Mouse (Mus musculus): ENCODE results near the gene Dvl3. TPM values are rescaled to one million over a fixed set of nuclear protein-coding genes. Genes with fewer than 3 reads are reported as not detected.

The Dvl3 gene
- total and polyA plus RNA-seq, 2 experiments: 2.5 to 15.0 TPM

GRCm38 (mm10) chr16:20548096-20548948 is 31.5 kb downstream of the Dvl3 start, which contains the start of gene Abcf3:
Gene Abcf3 (plus strand): TSS chr16:20548577.
- no peak for TF ChIP-seq CTCF (IDR thresholded peaks at IDR 0.05; ENCODE audit: low read depth, low read length)
- peak; percentile 77 for TF ChIP-seq POLR2A (IDR thresholded peaks at IDR 0.05; ENCODE audit: extremely low read depth, insufficient read depth, low read length)
- H3K9ac ChIP-seq (ENCODE audit: low read depth, low read length): peak within 1 kb of the TSS; percentile 82
- H3K79me2 ChIP-seq (ENCODE audit: control insufficient read depth, insufficient read depth, low read length): peaks cover 12% of the 10 kb centered on the region; the same call in 1 of the 2 replicates
- no peaks in the 10 kb centered on the region for H3K27me3 ChIP-seq (ENCODE audit: control insufficient read depth, insufficient read depth, low read length)
- H3K36me3 ChIP-seq (ENCODE audit: control insufficient read depth, insufficient read depth, low read length): peaks cover 36% of the 10 kb centered on the region
- H3K4me3 ChIP-seq (ENCODE audit: insufficient read depth, low read depth, low read length): peak within 1 kb of the TSS; percentile 65
- WGBS: under 1% methylated on average over 56 of the region's 56 CpGs
- peaks cover 10% of the 10 kb centered on the region for H3K4me1 ChIP-seq (ENCODE audit: control insufficient read depth, insufficient read depth, low read length)
- DNase-seq (ENCODE audit: extremely low read depth, low read depth, low spot score): peak; percentile 97
- H3K27ac ChIP-seq (replicated peaks; ENCODE audit: insufficient read depth, low read depth, low read length): peak within 1 kb of the TSS; percentile 43

GRCm38 (mm10) chr16:20549161-20549560 is 32.4 kb downstream of the Dvl3 start:
- Histone ChIP-seq H3K79me2 (ENCODE audit: control insufficient read depth, insufficient read depth, low read length) (peaks cover 12% of the 10 kb centered on the region; the same call in 1 of the 2 replicates), H3K27me3 (ENCODE audit: control insufficient read depth, insufficient read depth, low read length) (no peaks in the 10 kb centered on the region), H3K4me1 (ENCODE audit: control insufficient read depth, insufficient read depth, low read length) (peaks cover 10% of the 10 kb centered on the region), H3K27ac (replicated peaks; ENCODE audit: insufficient read depth, low read depth, low read length) (no peak overlapping the region; the same call in 1 of the 2 replicates), H3K4me3 (ENCODE audit: insufficient read depth, low read depth, low read length) (peak overlapping the region; percentile 63), H3K9ac (ENCODE audit: low read depth, low read length) (peak overlapping the region; percentile 82), H3K36me3 (ENCODE audit: control insufficient read depth, insufficient read depth, low read length) (peaks cover 35% of the 10 kb centered on the region)
- WGBS: 41% methylated on average over 9 of the region's 9 CpGs
- no peak for DNase-seq (ENCODE audit: extremely low read depth, low read depth, low spot score)
- TF ChIP-seq CTCF (IDR thresholded peaks at IDR 0.05; ENCODE audit: low read depth, low read length) (no peak), POLR2A (IDR thresholded peaks at IDR 0.05; ENCODE audit: extremely low read depth, insufficient read depth, low read length) (no peak)

GRCm38 (mm10) chr16:20551691-20552090 is 34.9 kb downstream of the Dvl3 start:
- no peaks in the 10 kb centered on the region for H3K27me3 ChIP-seq (ENCODE audit: control insufficient read depth, insufficient read depth, low read length)
- H3K27ac ChIP-seq (replicated peaks; ENCODE audit: insufficient read depth, low read depth, low read length): no peak overlapping the region
- H3K36me3 ChIP-seq (ENCODE audit: control insufficient read depth, insufficient read depth, low read length): peaks cover 36% of the 10 kb centered on the region
- no peak for DNase-seq (ENCODE audit: extremely low read depth, low read depth, low spot score)
- H3K79me2 ChIP-seq (ENCODE audit: control insufficient read depth, insufficient read depth, low read length): peaks cover 12% of the 10 kb centered on the region; the same call in 1 of the 2 replicates
- peaks cover 10% of the 10 kb centered on the region for H3K4me1 ChIP-seq (ENCODE audit: control insufficient read depth, insufficient read depth, low read length)
- TF ChIP-seq CTCF (IDR thresholded peaks at IDR 0.05; ENCODE audit: low read depth, low read length) (no peak), POLR2A (IDR thresholded peaks at IDR 0.05; ENCODE audit: extremely low read depth, insufficient read depth, low read length) (no peak)
- H3K4me3 ChIP-seq (ENCODE audit: insufficient read depth, low read depth, low read length): no peak overlapping the region
- H3K9ac ChIP-seq (ENCODE audit: low read depth, low read length): no peak overlapping the region
- 96% methylated on average over 5 of the region's 5 CpGs for WGBS

- WGBS: 57% methylated on average over 1 of the region's 1 CpGs
- Histone ChIP-seq H3K4me1 (ENCODE audit: control insufficient read depth, insufficient read depth, low read length) (peaks cover 7% of the 10 kb centered on the region; the same call in 1 of the 2 replicates), H3K36me3 (ENCODE audit: control insufficient read depth, insufficient read depth, low read length) (peaks cover 38% of the 10 kb centered on the region), H3K79me2 (ENCODE audit: control insufficient read depth, insufficient read depth, low read length) (peaks cover 12% of the 10 kb centered on the region; the same call in 1 of the 2 replicates), H3K27me3 (ENCODE audit: control insufficient read depth, insufficient read depth, low read length) (no peaks in the 10 kb centered on the region), H3K27ac (replicated peaks; ENCODE audit: insufficient read depth, low read depth, low read length) (no peak overlapping the region), H3K9ac (ENCODE audit: low read depth, low read length) (no peak overlapping the region), H3K4me3 (ENCODE audit: insufficient read depth, low read depth, low read length) (no peak overlapping the region)
- no peak for TF ChIP-seq CTCF (IDR thresholded peaks at IDR 0.05; ENCODE audit: low read depth, low read length)
- no peak for DNase-seq (ENCODE audit: extremely low read depth, low read depth, low spot score)
Observed at GRCm38 (mm10) chr16:20552594-20552993, 35.8 kb downstream of the Dvl3 start.

DNA sequence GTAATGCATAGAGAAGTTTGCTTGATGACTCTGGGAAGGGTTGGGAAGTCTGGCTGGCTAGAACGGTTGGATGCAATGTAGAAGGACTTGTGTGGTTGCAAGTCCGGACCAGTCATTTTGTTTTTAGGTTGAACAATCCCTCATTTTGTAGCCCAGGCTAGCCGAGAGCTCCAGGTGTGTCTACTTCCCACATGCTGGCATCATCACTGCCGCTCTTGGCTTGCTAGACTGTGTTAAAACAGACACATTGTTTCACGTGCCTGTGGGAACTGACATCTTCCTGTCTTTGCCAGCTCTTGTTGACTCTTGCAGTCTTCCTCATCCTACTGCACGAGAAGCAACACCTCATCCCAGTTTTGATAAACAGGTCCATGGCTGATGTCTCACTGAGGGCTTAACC is 38.2 kb downstream of the Dvl3 start:
- Histone ChIP-seq H3K4me3 (ENCODE audit: insufficient read depth, low read depth, low read length) (no peak overlapping the region), H3K36me3 (ENCODE audit: control insufficient read depth, insufficient read depth, low read length) (peaks cover 57% of the 10 kb centered on the region), H3K4me1 (ENCODE audit: control insufficient read depth, insufficient read depth, low read length) (no peaks in the 10 kb centered on the region), H3K27me3 (ENCODE audit: control insufficient read depth, insufficient read depth, low read length) (no peaks in the 10 kb centered on the region), H3K79me2 (ENCODE audit: control insufficient read depth, insufficient read depth, low read length) (peaks cover 4% of the 10 kb centered on the region; the same call in 1 of the 2 replicates), H3K27ac (replicated peaks; ENCODE audit: insufficient read depth, low read depth, low read length) (no peak overlapping the region), H3K9ac (ENCODE audit: low read depth, low read length) (no peak overlapping the region)
- TF ChIP-seq CTCF (IDR thresholded peaks at IDR 0.05; ENCODE audit: low read depth, low read length) (no peak), POLR2A (IDR thresholded peaks at IDR 0.05; ENCODE audit: extremely low read depth, insufficient read depth, low read length) (no peak)
- DNase-seq (ENCODE audit: extremely low read depth, low read depth, low spot score): no peak
- WGBS: 84% methylated on average over 6 of the region's 6 CpGs

DNA sequence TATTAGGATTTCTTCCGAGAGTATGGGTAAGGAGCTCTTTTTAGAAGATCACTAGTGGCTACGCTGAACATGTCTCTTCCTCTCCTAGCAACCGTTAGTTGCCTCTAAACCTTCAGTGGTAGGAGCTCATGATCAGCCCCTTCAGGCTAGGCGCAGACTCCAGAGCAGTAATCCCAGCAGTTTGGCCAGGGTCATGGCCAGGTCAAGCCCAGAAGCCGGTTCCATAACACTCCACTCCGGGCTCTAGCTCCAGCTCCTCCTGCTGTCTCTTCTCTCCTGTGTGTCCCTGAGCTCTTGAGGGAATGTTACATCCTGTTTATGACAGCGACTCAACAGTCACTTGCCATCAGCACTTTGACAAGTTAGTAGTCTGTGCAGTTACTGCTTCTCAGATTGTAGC is 40.6 kb downstream of the Dvl3 start:
- H3K27me3 ChIP-seq (ENCODE audit: control insufficient read depth, insufficient read depth, low read length): no peaks in the 10 kb centered on the region

More for the DNA sequence above, 40.6 kb downstream of the Dvl3 start:
- DNase-seq (ENCODE audit: extremely low read depth, low read depth, low spot score): no peak
- no peaks in the 10 kb centered on the region for H3K79me2 ChIP-seq (ENCODE audit: control insufficient read depth, insufficient read depth, low read length)
- TF ChIP-seq CTCF (IDR thresholded peaks at IDR 0.05; ENCODE audit: low read depth, low read length) (no peak), POLR2A (IDR thresholded peaks at IDR 0.05; ENCODE audit: extremely low read depth, insufficient read depth, low read length) (no peak)
- H3K4me1 ChIP-seq (ENCODE audit: control insufficient read depth, insufficient read depth, low read length): no peaks in the 10 kb centered on the region
- H3K4me3 ChIP-seq (ENCODE audit: insufficient read depth, low read depth, low read length): no peak overlapping the region
- no peak overlapping the region for H3K27ac ChIP-seq (replicated peaks; ENCODE audit: insufficient read depth, low read depth, low read length)
- no peak overlapping the region for H3K9ac ChIP-seq (ENCODE audit: low read depth, low read length)
- WGBS: 74% methylated on average over 7 of the region's 7 CpGs
- H3K36me3 ChIP-seq (ENCODE audit: control insufficient read depth, insufficient read depth, low read length): peaks cover 56% of the 10 kb centered on the region

All from liver, adult 2 months (tissue).